Mouse (Mus musculus) hindbrain, embryonic 16.5 days (tissue): ENCODE data around the gene Gm20458. TPM values are rescaled to one million over a fixed set of nuclear protein-coding genes. Genes with fewer than 3 reads are reported as not detected.

Experiments used
- ATAC-seq: fragments of 200-750 bp; cut with Nextera tagmentation; 2 replicates; pipeline ENCODE4 v1.8.0; 2017; ENCODE audit warnings: moderate TSS enrichment, moderate library complexity
- H3K27ac ChIP-seq: fragments of 300-500 bp; sonication (generic); 2 replicates; pipeline ENCODE4 v1.5.1; 2014; ENCODE audit warnings: low read depth, mild to moderate bottlenecking, control low read depth, low read length, moderate library complexity
- H3K27me3 ChIP-seq: fragments of 300-500 bp; sonication (generic); replicated peaks from 2 replicates; pipeline ENCODE4 v1.6.1; 2014; ENCODE audit warnings: low read length; ENCODE audit not compliant: control insufficient read depth, insufficient read depth
- H3K36me3 ChIP-seq: fragments of 300-500 bp; sonication (generic); 2 replicates; pipeline ENCODE4 v1.6.1; 2014; ENCODE audit warnings: mild to moderate bottlenecking, low read length, moderate library complexity, mixed read lengths; ENCODE audit not compliant: control insufficient read depth, insufficient read depth
- H3K4me1 ChIP-seq: fragments of 300-500 bp; sonication (generic); 2 replicates; pipeline ENCODE4 v1.6.1; 2014; ENCODE audit warnings: low read depth, low read length; ENCODE audit not compliant: control insufficient read depth, insufficient read depth
- H3K4me2 ChIP-seq: fragments of 300-500 bp; sonication (generic); 2 replicates; pipeline ENCODE4 v1.6.1; 2014; ENCODE audit warnings: mild to moderate bottlenecking, low read length, control low read depth, moderate library complexity
- H3K4me3 ChIP-seq: fragments of 300-500 bp; sonication (generic); 2 replicates; pipeline ENCODE4 v1.5.1; 2014; ENCODE audit warnings: mild to moderate bottlenecking, low read length, control low read depth, moderate library complexity
- H3K9ac ChIP-seq: fragments of 300-500 bp; sonication (generic); 2 replicates; pipeline ENCODE4 v1.6.1; 2014; ENCODE audit warnings: low read depth, mild to moderate bottlenecking, control low read depth, low read length, moderate library complexity
- H3K9me3 ChIP-seq: fragments of 300-500 bp; sonication (generic); 2 replicates; pipeline ENCODE4 v1.6.1; 2014; ENCODE audit warnings: mild to moderate bottlenecking, low read length, moderate library complexity; ENCODE audit not compliant: control insufficient read depth
- WGBS: fragments of 180-500 bp; shearing (Covaris S2); extraction: QIAGEN DNeasy Blood & Tissue Kit; methylation state at CpG from one replicate; pipeline ENCODE4 v1.1.7; 2014; 5-methylcytosine and 5-hydroxymethylcytosine counted together
- polyA plus RNA-seq: library from polyadenylated mRNA; unstranded; fragments of >200 nt; fragmentation: Nextera tagmentation; extraction: Ambion mirVana; gene quantifications from 2 replicates; pipeline ENCODE4 v1.2.1, GENCODE M21; 2015

Gene Gm20458
- polyA plus RNA-seq, 1 experiment from 2014 or later: 12.3 TPM

- H3K27ac ChIP-seq: no peak overlapping the region
- H3K4me2 ChIP-seq: no peak overlapping the region
- WGBS: 73% methylated on average over 3 of the region's 3 CpGs
These were observed 21.8 kb upstream of the Gm20458 start for GRCm38 (mm10) chr2:164439001-164439421.

DNA sequence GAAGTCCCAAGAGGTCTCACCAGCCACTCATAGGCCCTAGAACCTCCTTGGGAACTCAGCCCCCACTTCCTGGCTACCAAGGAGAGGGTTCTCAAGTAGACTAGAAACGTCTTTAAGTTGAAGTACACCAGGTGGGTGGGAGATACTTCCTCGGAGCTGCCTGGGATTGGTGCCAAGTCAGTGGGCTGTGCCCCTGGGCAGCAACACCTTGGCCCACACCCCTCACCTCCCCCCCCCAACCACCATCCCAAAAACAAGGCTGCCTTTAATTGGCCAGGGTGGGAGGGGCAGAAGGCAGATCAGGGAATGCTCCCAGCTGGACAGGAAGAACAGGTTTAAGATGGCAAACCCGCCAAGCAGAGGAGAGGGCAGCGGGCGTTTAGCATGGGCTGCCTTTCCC lies 20.5 kb upstream of the Gm20458 start:
- no peak overlapping the region for H3K27ac ChIP-seq
- H3K4me3 ChIP-seq: no peak overlapping the region
- WGBS: 83% methylated on average over 5 of the region's 5 CpGs
- H3K4me1 ChIP-seq: peaks cover 21% of the 10 kb centered on the region
- H3K9ac ChIP-seq: no peak overlapping the region
- no peak for ATAC-seq
- H3K4me2 ChIP-seq: no peak overlapping the region
- no peaks in the 10 kb centered on the region for H3K36me3 ChIP-seq
- no peaks in the 10 kb centered on the region for H3K9me3 ChIP-seq
- peaks cover 13% of the 10 kb centered on the region for H3K27me3 ChIP-seq

More at GRCm38 (mm10) chr2:164439001-164439421, 21.8 kb upstream of the Gm20458 start:
- Histone ChIP-seq H3K4me1 (peaks cover 21% of the 10 kb centered on the region), H3K9me3 (no peaks in the 10 kb centered on the region), H3K4me3 (no peak overlapping the region), H3K27me3 (peaks cover 13% of the 10 kb centered on the region), H3K36me3 (no peaks in the 10 kb centered on the region), H3K9ac (no peak overlapping the region)
- no peak for ATAC-seq

GRCm38 (mm10) chr2:164441155-164441554 lies 19.6 kb upstream of the Gm20458 start:
- H3K4me2 ChIP-seq: peak overlapping the region; percentile 28; the same call in 1 of the 2 replicates
- H3K4me1 ChIP-seq: peaks cover 21% of the 10 kb centered on the region
- no peaks in the 10 kb centered on the region for H3K36me3 ChIP-seq
- no peaks in the 10 kb centered on the region for H3K9me3 ChIP-seq
- no peak for ATAC-seq
- H3K27ac ChIP-seq: no peak overlapping the region
- no peak overlapping the region for H3K4me3 ChIP-seq
- H3K9ac ChIP-seq: no peak overlapping the region
- peaks cover 13% of the 10 kb centered on the region for H3K27me3 ChIP-seq
- 34% methylated on average over 8 of the region's 8 CpGs for WGBS

GRCm38 (mm10) chr2:164441731-164442130 lies 19.0 kb upstream of the Gm20458 start:
- no peak for ATAC-seq
- H3K4me2 ChIP-seq: peak overlapping the region; percentile 95

GRCm38 (mm10) chr2:164442315-164443050 lies 18.3 kb upstream of the Gm20458 start:
- Histone ChIP-seq H3K27ac (no peak overlapping the region; the same call in 1 of the 2 replicates), H3K4me1 (peaks cover 21% of the 10 kb centered on the region), H3K9me3 (no peaks in the 10 kb centered on the region), H3K9ac (peak overlapping the region; percentile 68), H3K27me3 (peaks cover 13% of the 10 kb centered on the region), H3K36me3 (no peaks in the 10 kb centered on the region), H3K4me3 (peak overlapping the region; percentile 55), H3K4me2 (peak overlapping the region; percentile 95)
- peak; percentile 41 for ATAC-seq
- 3% methylated on average over 29 of the region's 29 CpGs for WGBS

More at GRCm38 (mm10) chr2:164441731-164442130, 19.0 kb upstream of the Gm20458 start:
- Histone ChIP-seq H3K4me3 (no peak overlapping the region; the same call in 1 of the 2 replicates), H3K9me3 (no peaks in the 10 kb centered on the region), H3K4me1 (peaks cover 21% of the 10 kb centered on the region), H3K9ac (peak overlapping the region; percentile 27; the same call in 1 of the 2 replicates), H3K27ac (no peak overlapping the region), H3K36me3 (no peaks in the 10 kb centered on the region), H3K27me3 (peaks cover 13% of the 10 kb centered on the region)
- WGBS: 29% methylated on average over 7 of the region's 7 CpGs

GRCm38 (mm10) chr2:164443051-164443437 lies 17.7 kb upstream of the Gm20458 start:
- no peak overlapping the region; the same call in 1 of the 2 replicates for H3K27ac ChIP-seq
- H3K4me1 ChIP-seq: peaks cover 21% of the 10 kb centered on the region
- peaks cover 13% of the 10 kb centered on the region for H3K27me3 ChIP-seq
- no peaks in the 10 kb centered on the region for H3K36me3 ChIP-seq
- H3K4me2 ChIP-seq: peak overlapping the region; percentile 95
- H3K4me3 ChIP-seq: peak overlapping the region; percentile 55
- 0% methylated on average over 20 of the region's 26 CpGs for WGBS
- peak; percentile 92 for ATAC-seq
- H3K9ac ChIP-seq: peak overlapping the region; percentile 68
- H3K9me3 ChIP-seq: no peaks in the 10 kb centered on the region

- Histone ChIP-seq H3K27ac (no peak within 1 kb of the TSS; the same call in 1 of the 2 replicates), H3K4me1 (peaks cover 21% of the 10 kb centered on the region), H3K27me3 (peaks cover 13% of the 10 kb centered on the region), H3K36me3 (no peaks in the 10 kb centered on the region), H3K9me3 (no peaks in the 10 kb centered on the region), H3K9ac (peak within 1 kb of the TSS; percentile 68), H3K4me2 (peak within 1 kb of the TSS; percentile 95), H3K4me3 (peak within 1 kb of the TSS; percentile 55)
- WGBS: 6% methylated on average over 18 of the region's 18 CpGs
- 0 out of 2 replicates have a peak, but pooled peaks have one; percentile 6 for ATAC-seq
These were observed 17.2 kb upstream of the Gm20458 start, which contains the start of gene Sdc4 for GRCm38 (mm10) chr2:164443460-164444000. Gene Sdc4 (minus strand): TSS chr2:164443887.

- WGBS: 80% methylated on average over 2 of the region's 2 CpGs
- Histone ChIP-seq H3K4me3 (no peak overlapping the region), H3K4me2 (no peak overlapping the region), H3K9ac (no peak overlapping the region), H3K36me3 (no peaks in the 10 kb centered on the region), H3K27me3 (peaks cover 13% of the 10 kb centered on the region), H3K27ac (no peak overlapping the region), H3K4me1 (peaks cover 21% of the 10 kb centered on the region), H3K9me3 (no peaks in the 10 kb centered on the region)
- ATAC-seq: no peak
These were observed 16.1 kb upstream of the Gm20458 start for GRCm38 (mm10) chr2:164444701-164445100.

DNA sequence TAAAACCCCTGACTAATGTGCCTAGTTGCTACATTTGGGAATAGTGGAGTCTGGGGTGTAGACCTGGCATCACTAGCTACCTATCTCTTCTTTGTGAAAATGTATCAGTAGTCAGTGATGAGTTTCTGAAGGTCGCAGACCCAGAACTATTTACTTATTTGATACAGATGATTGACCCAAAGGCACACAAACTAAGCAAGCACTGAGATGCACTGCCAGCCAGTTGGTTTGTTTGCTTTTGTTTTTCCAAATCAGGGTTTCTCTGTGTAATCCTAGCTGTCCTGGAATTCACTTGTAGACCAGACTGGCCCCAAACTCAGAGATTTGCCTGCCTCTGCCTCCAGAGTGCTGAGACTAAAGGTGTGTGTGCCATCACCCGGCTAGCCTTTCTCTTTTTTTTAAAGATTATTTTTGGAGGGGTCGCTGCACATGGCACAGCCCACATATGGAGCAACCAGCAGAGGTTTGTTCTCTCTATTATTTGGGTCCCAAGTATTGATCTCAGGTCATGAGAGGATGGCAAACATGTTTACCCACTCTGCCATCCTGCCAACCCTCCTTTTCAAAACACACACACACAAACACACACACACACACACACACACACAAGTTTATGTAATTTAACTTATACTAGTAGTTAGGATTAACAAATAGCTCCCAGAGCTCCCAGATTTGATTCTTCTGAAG lies 15.2 kb upstream of the Gm20458 start:
- Histone ChIP-seq H3K36me3 (no peaks in the 10 kb centered on the region), H3K4me3 (no peak overlapping the region), H3K4me2 (no peak overlapping the region), H3K9ac (no peak overlapping the region), H3K27me3 (peaks cover 13% of the 10 kb centered on the region), H3K4me1 (peaks cover 21% of the 10 kb centered on the region), H3K9me3 (no peaks in the 10 kb centered on the region), H3K27ac (no peak overlapping the region)
- WGBS: 82% methylated on average over 3 of the region's 3 CpGs
- ATAC-seq: no peak
